Mouse (Mus musculus): Measurements from ENCODE around the gene Acot7.

The Acot7 gene

DNA sequence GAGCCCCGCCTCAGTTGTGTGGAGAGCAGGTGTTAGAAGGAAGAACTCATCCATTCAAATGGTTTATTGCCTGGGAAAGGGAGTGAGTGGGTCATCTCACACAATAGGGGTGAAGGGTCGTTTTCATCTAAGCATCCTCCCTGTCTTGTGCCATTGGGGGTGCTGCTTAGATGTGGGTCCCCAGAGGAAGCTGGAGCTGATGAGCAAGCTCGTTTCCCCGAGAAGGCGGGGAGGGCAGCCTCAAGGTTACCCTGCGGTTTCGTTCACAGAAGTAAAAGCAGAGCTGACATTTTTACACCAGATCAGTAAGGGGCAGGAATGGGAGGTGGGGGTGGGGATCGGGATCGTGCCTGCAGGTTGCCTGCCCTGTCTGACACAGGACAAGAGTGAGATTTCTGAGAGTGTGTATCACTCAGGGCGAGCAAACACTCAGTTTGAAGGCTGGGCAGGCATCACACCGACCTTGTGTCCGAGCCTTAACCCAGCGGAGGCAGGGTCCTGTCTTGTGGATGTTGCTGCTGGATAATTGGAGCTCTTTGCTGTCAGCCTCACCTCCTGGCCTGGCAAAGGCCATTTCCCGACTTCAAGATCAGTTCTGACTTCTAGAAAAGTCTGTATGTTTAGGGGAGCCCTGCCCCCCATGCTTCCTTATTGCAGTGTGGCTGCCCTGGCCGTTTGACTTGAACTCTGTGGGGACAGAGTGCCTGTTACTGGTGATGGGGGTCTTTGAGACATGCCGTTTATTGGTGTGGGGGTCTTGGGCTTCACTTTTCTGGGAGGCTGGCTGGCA is 1.2 kb downstream of the Acot7 start:
- no peak for DNase-seq (ENCODE audit: low read depth, low spot score)

DNA sequence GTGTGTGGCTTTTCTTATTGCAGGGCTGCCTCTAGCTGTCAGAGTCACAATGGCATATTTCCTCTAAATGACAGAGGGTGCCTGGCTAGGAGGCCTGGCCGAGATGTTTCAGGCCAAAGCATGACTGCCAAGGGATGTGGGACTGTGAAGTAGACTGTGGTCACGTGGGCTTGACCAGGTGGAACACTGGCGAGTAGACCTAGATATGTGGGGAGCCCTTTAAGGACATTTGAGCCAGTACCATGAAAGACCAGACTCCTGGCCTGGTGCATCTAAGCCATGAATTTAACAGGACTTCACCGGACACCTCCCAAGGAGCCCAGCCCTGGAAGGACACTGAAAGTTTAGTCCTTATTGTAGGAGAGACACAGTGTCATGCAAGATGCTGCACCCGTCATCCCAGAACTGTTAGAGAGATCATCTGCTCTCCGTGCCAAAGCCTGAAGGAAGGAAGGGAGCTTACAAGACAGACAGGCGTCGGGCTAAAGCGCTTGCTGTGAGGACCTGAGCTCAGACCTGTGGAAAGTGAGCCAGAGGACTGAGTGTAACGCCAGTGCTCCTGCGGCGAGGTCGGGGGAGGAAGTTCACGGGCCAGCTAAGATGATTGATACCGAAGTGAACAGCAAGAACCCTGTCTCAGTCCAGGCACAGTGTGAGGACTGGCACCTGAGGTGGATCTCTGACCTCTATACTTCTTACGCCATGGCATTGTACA is 2.2 kb downstream of the Acot7 start:
- no peak for DNase-seq (ENCODE audit: low read depth, low spot score)

GRCm38 (mm10) chr4:152182205-152182604 is 4.3 kb downstream of the Acot7 start:
- no peak for DNase-seq (ENCODE audit: low read depth, low spot score)

DNA sequence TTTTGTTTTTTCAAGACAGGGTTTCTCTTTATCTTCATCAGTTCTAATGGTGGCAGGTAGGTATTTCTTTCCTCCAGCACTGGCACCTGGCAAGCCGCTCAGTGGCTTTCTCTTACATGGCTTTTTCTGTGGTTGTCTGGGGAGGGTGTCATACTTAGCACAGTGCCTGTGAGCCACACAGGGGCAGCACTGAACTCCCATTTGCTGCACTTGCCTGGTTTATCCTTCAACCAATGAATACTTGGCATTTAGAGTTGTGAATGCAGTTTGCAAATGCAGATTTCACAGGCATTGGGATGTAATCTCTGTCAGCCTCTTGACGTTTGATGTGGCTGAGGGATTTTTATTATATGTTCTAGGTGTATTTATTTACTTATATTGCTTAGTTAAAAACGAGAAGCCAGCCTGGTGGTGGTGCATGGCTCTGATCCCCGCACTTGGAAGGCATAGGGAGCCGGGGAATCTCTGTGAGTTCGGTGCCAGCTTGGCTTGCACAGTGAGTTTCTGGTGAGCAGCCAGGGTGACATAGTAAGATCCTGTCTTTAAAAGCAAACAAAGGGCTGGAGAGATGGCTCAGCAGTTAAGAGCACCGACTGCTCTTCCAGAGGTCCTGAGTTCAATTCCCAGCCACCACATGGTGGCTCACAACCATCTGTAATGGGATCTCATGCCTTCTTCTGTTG is 6.6 kb downstream of the Acot7 start:
- DNase-seq (ENCODE audit: low read depth, low spot score), result no peak

DNA sequence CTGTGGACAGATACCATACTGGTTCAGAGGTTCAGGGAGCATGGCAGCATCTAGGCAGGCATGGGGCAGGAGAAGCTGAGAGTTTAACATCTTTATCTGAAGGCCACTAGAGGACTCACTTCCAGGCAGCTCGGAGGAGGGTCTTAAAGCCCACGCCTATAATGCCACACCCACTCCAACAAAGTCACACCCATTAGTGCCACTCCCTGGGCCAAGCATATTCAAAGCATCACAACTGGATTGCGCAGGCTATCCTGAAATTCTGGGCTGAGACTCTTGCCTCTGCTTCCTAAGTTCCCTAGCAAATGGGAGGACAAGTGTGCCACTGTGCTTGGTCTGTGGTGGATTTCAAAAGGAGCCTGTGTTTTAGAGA is 7.2 kb downstream of the Acot7 start:
- DNase-seq (ENCODE audit: low read depth, low spot score), result no peak

GRCm38 (mm10) chr4:152185510-152186204 is 7.7 kb downstream of the Acot7 start:
- DNase-seq (ENCODE audit: low read depth, low spot score), result no peak

- DNase-seq (ENCODE audit: low read depth, low spot score), result no peak
These were observed 8.5 kb downstream of the Acot7 start for GRCm38 (mm10) chr4:152186205-152187082.

DNA sequence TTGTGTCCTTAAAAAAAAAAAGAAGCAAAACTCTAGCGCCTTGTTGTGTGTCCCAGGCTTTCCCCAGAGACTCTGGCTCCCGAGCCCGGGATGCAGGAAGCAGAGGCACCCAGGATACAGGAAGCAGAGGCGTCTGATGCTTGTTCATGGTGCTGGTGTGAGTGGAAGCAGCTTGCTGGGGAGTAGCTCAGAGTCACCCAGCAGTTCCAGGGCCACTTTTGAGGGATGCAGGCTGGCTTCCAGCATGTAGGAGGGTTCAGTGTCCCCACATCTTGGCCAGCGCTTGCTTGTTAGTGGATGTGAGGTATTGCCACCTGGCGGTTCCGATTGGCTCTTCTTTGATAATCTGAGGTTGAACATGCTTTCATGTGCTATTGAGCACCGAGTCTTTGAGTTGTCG is 9.2 kb downstream of the Acot7 start:
- no peak for DNase-seq (ENCODE audit: low read depth, low spot score)

- no peak for DNase-seq (ENCODE audit: low read depth, low spot score)
These were observed 10.7 kb downstream of the Acot7 start for GRCm38 (mm10) chr4:152188651-152189050.

DNA sequence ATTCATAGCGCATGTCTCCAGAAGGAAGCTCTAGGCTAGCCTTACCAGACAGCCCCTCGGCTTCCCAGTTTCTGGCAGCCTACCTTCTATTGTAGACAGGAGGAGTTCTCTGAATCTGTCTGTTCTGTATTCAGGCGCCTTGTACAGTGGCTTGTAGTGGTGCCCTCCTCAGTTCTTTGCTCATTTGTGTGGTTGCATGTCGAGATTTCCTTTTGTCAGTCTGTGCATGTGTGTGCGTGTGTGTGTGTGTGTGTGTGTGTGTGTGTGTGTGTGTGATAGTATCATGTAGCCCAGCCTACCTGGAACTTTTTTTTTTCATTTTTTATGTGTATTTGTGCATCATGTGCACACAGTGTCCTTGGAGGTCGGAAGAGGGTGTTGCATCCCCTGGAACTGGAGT is 11.1 kb downstream of the Acot7 start:
- no peak for DNase-seq (ENCODE audit: low read depth, low spot score)

GRCm38 (mm10) chr4:152189691-152190090 is 11.8 kb downstream of the Acot7 start:
- DNase-seq (ENCODE audit: low read depth, low spot score), result no peak

GRCm38 (mm10) chr4:152190096-152190653 is 12.2 kb downstream of the Acot7 start:
- DNase-seq (ENCODE audit: low read depth, low spot score), result no peak

DNA sequence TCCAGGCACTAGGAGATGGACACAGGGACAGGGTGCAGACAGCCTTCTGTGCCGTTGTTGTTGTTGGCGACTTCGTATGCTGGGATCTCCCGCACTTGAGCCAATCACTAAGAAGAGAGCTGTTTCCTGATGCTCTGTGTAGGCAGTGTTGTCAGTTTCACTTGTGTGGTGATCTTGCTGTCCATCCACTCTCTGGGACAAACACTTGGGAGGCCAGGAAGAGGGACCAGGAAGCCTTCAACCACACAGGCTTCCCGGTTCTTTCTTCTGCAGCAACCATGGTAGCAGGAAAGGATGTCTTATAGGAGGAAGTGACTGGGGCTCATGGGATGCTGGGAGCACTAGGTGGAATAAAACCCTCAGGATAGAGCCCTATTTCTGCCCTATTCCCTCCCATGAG is 12.8 kb downstream of the Acot7 start:
- no peak for DNase-seq (ENCODE audit: low read depth, low spot score)

- DNase-seq (ENCODE audit: low read depth, low spot score), result no peak
These were observed 14.6 kb downstream of the Acot7 start for GRCm38 (mm10) chr4:152192569-152192968.

DNA sequence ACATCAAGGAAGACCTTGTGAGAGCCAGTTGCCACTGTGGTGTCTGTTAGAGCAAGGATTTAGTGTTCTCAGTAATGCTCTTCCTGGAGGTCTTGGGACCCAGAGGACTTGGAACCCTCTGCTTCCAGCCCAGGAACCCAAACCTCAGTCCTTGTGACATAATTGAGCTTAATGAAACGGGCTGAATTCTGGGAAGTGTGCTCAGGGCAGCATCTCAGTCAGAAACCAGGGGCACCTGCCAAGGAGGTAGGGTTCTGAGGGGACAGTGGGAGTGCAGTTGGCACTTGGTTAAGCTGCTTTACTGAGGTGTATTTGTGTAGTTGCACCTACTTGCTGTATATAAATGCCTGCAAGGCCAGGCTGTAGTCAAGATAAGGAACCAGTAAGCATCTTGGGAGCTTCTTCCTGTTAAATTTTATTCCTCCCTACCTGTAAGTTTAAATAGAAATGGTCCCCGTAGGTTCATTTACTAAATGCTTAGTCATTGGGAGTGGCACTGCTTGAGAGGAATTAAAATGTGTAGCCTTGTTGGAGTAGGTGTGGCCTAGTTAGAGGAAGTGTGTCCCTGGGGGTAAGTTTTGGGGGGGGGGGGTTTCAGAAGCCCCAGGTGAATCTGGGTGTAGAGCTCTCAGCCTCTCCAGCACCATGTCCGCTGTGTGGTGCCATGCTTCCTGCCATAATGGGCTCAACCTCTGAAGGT is 16.7 kb downstream of the Acot7 start:
- DNase-seq (ENCODE audit: low read depth, low spot score), result no peak

DNA sequence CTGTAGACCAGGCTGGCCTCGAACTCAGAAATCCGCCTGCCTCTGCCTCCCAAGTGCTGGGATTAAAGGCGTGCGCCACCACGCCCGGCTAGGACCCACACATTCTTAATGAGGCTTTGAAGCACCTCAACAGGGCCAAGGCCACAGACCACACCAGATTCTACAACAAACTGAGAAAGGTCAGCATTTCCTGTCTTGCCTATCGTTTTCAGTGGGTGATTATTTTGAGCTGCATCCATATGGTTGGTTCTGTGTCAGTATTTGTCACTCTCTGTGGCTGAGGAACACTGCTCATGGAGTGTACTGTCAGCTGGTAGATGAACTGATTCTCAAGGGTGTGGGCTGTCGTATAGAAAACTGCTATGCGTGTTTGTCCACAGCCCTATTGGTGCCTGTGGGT is 18.3 kb downstream of the Acot7 start:
- no peak for DNase-seq (ENCODE audit: low read depth, low spot score)

GRCm38 (mm10) chr4:152197545-152197944 is 19.6 kb downstream of the Acot7 start:
- DNase-seq (ENCODE audit: low read depth, low spot score), result no peak

- DNase-seq (ENCODE audit: low read depth, low spot score), result no peak
These were observed 21.7 kb downstream of the Acot7 start for GRCm38 (mm10) chr4:152199617-152200016.

GRCm38 (mm10) chr4:152201492-152201891 is 23.6 kb downstream of the Acot7 start:
- no peak for DNase-seq (ENCODE audit: low read depth, low spot score)

DNA sequence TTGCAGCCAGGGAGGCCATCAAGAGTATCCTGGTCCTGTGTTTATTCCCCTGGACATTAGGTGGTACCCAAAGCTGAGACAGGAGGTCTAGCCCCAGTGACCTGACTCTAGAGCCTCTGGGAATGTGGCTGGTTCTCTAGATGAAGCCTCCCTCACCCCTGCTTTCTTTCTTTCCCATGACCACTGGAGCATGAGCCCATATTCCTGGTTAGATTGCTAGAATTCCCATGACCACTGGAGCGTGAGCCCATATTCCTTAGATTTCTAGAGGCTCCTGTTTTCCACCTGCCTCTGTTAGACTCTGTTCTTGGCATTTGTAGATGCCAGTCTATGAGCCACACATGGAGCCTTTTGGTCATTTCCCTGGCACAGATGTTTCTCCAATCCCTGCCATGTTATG is 24.5 kb downstream of the Acot7 start:
- no peak for DNase-seq (ENCODE audit: low read depth, low spot score)
